Mouse (Mus musculus): ENCODE data around the gene Vps13d. TPM values are rescaled to one million over a fixed set of nuclear protein-coding genes. Genes with fewer than 3 reads are reported as not detected.

Gene Vps13d
- total RNA-seq, 2 experiments from 2014 or later = 59.2 to 70.4 TPM

DNA sequence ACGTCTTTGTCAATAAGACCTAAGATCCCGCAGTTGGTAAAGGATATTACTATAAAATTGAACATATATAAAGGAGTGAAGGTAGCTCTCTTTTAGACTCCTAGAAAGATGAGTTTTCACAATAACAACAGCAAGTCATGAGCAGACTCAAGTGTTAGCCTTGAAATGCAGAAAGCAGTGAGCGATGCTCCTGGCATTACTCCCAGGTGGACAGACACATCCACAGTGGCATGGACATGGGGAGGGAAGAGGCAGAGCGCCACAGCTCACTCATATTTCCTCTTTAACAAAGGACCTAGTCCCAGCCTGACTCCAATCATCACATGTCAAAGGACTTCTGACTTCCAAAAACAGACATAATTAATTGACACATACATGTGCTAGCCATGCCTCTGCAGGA is 30.7 kb downstream of the Vps13d start:
- DNase-seq (ENCODE audit: low spot score in 2 of 2) = no peak
- intact Hi-C loops (cut with DNase I) = no loop called here

DNA sequence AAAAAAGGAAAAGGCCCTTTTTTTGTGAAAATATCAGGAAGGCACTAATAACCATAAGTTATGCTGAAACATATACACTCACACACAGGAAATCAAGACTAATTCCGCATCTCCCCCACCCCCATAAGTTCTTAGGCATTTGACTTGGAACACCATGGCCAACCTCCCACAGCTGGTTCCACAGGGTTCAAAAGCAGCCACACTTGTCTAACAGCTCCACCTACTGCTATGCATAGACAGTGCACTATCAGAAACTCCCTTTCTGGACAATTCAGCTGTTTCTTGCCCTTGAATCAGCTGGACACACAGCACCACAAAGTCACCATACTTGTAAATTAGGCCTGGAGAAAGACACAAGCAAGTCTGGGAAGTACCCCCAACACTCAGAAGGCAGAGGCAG is 33.6 kb downstream of the Vps13d start:
- DNase-seq (ENCODE audit: low spot score in 2 of 2) = no peak
- intact Hi-C loops (cut with DNase I) = no loop called here

DNA sequence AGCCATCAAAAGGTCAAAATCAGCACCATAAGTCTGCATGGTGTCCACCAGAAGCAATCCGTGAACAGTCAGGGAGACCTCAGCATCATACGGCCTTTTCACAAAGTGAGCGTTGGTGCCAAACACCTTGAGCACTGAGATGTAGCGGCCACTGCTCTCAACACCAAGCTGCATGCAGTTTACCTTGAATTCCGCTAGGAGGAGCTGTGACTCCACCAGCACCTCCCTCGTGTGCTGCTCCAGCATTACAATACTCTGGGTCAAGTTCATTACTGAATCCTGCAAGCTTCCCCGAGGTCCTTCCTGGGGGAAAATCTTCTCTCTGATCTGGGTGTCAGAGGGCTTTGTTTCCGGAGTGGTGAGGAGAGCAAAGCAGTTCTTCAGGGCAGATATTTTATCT is 38.8 kb downstream of the Vps13d start:
- intact Hi-C loops (cut with DNase I) = loop anchor here (5.0 to 10.0 kb wide), 2 partner anchors 71 to 131 kb away; no protein-coding TSS in a partner anchor

DNA sequence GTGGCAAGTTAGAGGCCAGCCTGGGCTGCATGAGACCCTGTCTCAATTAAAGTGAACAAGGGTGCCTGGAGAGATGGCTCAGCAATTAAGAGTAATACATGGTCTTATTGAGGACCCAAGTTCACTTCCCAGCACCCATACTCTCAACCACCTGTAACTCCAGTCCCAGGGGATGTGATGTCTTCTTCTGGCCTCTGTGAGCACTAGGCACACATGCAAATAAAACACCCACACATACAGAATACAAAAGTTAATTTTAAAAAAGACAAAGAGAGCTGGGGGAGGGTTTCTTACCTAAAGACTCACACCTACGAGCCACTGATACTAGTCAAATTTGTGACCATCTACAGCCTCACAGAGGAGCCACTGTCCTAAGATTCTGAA is 43.7 kb downstream of the Vps13d start:
- intact Hi-C loops (cut with DNase I) = loop anchor here (5.0 to 10.0 kb wide), 2 partner anchors 66 to 259 kb away; partner anchors contain the start of gene Dhrs3

More for the DNA sequence above, 38.8 kb downstream of the Vps13d start:
- DNase-seq (ENCODE audit: low spot score in 2 of 2) = peak in 1 of 2 experiments; percentile 31

DNA sequence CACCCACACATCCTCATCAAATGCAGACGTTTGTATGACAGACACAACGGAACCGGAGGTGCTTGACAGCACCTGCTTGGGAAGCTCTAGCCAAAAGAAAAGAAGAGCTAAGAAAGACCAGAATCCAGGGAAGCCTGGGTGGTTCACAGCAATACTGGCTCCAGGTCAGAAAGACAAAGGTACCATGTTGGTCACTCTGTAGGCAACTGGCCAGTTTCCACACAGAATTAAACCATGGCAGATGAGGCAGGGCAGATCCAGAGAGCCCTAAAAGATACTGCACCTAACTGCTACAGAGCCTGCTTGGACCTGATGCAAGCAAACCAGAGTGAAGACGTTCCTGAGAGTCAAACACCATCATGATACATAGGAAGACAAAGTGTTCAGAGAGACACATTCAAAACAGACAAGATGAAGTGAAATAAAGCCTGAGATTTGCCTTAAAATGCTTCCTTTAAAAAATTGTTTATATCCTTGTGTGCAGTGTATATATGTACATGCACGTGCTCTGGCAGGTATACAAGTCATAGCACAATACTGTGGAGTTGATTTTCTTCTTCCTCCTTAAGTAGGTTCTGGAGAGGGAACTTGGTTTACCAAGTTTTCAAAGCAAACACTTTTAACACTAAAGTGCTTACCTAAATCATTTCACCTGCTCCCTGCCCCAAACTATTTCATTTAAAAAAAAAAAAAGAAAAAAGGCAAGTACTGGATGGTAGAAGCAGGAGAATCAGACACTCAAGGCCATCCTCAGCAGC is 44.3 kb downstream of the Vps13d start:
- intact Hi-C loops (cut with DNase I) = loop anchor here (5.0 to 10.0 kb wide), 2 partner anchors 66 to 258 kb away; partner anchors contain the start of gene Dhrs3
- DNase-seq (ENCODE audit: low spot score in 2 of 2) = no peak

More for the DNA sequence above, 43.7 kb downstream of the Vps13d start:
- no peak for DNase-seq (ENCODE audit: low spot score in 2 of 2)

DNA sequence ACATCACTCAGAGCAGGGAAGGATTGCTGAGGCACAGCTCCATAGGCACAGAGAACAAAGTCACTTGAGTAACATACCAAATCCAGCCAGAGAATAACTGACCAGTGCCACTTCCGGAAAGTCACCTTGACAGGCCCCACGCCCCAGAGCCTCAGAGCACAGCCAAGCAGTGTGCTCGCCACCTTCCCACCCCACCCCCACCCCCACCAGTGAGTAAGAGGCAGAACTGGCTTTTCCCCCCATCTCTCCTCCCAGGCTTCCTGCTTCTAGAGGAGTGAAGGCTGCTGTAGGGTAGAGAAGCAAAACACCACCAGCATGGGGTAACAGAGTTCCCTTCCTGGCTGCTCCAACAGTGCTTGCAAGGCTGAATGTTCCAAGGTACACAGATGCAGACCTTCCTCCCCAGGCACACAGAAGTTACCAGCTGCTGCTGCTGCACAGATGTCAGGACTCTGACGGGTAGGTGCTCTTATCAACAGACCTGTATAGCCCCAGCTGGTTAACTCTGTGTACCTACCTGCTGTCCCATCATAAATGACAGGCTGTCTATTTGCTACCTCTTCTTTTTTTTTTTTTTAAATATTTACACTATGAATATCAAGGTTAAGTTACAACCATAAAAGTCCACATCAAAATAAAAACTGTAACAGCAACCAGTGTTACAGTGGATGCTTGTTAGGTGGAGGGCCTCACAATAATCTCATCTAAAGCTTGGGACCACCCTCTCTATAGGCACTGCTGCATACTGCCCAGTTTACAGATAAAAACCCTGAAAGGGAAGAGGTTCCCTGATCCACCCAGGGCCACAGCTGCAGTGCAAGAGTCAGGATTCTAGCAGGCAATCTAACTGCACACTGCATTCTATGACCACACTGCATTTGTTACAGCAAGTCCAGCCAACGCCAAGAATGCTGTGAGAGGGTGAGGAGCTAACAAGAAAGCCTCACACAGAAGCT is 47.5 kb downstream of the Vps13d start:
- DNase-seq (ENCODE audit: low spot score in 2 of 2) = no peak
- intact Hi-C loops (cut with DNase I) = no loop called here

DNA sequence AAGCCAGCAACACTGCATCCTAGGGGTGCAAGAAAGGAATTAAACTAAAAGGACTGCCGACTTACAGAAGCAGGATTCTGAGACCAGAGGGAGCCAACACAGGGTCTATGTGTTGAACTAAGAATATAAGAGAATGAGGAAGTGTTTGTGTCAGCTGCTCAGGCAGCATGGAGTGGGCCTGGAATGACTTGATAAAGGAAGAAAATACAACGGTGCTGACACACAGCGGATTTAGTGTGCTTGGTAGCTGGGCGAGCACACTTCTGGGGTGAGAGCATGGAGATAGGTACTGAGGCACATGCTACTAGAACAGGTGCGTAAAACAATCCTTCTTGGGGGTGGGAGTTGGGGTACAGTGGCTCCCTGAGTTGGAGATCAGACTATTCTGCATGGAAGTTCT is 51.3 kb downstream of the Vps13d start:
- intact Hi-C loops (cut with DNase I) = no loop called here
- no peak for DNase-seq (ENCODE audit: low spot score in 2 of 2)

DNA sequence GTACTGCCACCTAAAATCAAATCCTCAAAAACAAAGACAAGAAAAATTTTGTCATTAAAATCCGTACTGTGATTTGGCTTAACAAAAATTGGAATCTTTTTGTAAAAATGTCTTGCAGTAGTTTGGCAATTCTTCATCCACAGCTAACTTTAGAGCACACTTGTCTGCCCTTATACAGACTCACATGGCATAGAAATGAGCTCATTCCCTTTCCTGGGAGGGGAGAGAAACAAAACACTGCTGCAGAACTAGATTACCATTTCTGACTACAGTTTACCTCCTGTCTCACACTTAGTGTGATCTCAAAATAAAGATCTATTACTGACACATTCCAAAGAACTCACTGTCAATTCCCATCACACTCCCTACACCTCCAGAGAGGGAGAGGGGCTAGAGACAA is 58.1 kb downstream of the Vps13d start:
- intact Hi-C loops (cut with DNase I) = no loop called here
- no peak for DNase-seq (ENCODE audit: low spot score in 2 of 2)

DNA sequence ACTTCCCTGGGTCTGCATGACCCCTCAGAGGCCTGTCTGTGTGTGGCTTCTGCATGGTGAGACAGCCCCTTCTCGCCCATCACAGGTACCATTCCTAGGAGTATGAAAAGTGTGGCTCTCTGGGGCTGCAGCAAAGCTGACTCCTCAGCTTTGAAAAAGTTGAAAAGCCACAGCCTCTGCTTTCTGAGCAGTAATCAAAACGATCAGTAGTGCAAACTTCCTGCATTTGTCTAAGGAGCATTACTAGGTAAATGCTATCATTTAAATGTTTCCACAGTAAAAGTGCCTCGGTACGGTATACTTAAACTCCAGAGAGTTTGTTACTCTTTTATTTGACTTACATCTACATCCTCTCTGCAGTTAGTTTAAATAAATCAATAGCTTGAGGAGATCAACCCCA is 59.3 kb downstream of the Vps13d start:
- DNase-seq (ENCODE audit: low spot score in 2 of 2) = no peak
- intact Hi-C loops (cut with DNase I) = no loop called here

DNA sequence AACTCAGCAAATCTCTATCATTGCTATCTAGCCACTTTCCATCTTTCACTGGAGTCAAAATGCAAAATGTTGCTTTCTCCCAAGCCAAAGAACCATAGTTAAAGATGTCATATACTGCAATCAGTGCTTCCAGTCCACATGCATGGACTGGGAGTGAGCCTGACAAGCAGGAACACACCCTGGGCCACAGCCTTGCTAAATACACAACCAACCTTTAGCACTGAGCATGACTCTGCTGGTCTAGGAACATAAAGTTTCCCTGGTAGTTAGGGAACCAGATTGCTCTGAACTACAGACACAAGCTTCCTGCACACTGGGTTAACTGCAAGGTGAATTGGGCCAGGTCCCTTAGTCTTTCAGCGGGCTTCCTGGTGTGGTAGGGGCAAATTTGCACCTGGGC is 64.0 kb downstream of the Vps13d start:
- DNase-seq (ENCODE audit: low spot score in 2 of 2) = no peak
- intact Hi-C loops (cut with DNase I) = no loop called here

DNA sequence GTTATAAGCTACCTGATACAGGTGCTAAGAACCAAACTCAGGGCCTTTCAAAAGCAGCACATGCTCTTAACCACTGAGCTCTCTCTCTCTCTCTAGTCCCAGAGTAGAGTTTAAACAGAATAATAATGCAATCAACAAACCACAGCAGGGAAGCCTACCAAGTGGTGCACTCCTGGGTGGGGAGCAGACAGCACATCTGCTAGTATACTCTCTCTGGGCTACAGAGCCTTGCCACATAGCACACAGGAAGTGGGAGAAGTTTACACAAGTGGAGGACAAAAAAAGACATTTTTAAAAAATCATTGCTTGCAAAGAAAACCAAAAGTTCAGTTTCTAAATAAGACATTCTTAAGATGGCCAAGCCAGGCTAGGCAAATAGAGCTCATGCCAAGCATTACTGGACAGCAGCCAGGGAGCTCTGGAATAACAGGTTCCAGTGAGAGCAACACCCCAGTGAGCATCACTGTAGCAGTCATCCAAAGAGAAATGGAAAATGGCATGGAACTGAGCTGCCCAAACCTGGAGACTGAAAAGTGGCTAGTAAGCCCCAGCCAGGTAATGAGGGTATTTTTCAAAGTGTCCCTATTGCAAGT is 64.8 kb downstream of the Vps13d start:
- intact Hi-C loops (cut with DNase I) = no loop called here

DNA sequence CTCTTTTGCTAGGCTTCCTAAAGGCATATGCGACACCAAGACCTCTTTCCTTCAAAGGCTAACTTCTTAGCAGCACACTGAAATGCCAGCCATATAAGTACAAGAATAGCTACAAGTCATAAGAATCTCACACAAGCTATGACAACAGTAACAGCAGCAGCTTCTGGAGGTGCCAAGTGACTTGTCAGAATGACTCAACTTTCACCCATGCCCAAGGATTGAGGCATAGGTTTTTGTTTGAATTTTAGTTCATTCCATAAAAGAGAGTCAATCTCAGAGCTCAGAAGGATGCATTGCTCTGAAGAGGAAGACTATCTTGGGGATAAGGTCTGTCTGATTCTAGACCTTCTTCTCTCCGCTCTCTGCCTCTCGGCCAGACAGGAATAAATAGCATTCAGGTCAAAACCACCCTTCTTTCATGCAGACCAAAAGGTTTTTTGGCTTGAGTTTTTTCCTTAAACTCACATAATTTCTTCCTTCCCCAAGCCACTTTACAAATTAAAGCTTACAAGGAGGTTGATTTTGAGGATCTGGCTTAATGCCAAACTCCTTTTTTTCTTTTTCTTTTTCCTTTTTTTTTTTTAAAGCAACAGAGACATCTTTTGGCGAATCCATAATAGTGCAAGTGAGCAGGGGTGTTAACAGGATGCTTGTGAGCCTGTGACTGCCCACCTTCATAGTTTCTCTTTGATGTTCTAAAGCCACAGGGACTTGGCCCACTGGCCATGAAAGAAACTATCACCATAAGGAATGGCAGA is 69.2 kb downstream of the Vps13d start:
- intact Hi-C loops (cut with DNase I) = no loop called here
- DNase-seq (ENCODE audit: low spot score in 2 of 2) = peak in 1 of 2 experiments; percentile 18

More for the DNA sequence above, 64.8 kb downstream of the Vps13d start:
- DNase-seq (ENCODE audit: low spot score in 2 of 2) = peak; percentile 59 to 63

DNA sequence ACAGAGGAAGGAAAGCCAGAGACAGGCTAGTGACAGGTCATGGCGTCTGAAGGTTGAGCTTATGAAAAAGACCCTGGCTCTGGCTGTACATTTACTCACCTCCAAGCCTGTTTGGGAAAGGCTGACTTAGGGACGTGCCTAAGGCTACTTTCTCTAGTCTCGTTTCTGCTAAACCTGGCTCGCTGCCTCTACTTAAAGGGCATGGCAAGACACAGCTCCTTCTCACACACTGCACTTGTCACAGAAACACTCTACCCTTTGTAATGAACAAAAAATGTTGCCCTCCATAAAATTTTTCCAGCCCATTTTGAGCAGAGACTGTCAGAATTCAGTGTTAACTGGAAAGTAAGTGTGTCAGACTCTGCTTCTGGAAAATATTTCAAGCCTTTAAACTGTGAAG is 70.4 kb downstream of the Vps13d start:
- DNase-seq (ENCODE audit: low spot score in 2 of 2) = no peak

DNA sequence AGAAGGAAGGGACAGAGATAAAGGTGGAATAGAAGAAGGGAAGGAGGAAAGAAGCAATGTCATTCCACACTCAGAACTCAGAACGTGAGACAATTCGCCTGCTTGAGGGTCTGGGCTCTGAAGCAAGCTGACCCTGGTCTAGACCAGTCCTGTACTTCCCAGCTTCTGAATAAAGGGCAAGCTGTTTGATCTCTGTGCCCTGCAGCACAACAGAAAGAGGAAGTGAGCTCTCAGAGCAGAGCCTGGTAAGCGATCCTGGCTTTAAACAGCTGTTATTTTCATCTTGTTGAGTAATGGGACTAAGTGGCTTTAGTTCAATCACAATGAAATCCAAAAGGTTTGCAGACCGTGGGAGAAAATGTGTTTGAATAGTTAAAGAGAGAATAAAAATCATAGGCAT is 83.2 kb downstream of the Vps13d start:
- intact Hi-C loops (cut with DNase I) = no loop called here

More for the DNA sequence above, 70.4 kb downstream of the Vps13d start:
- intact Hi-C loops (cut with DNase I) = no loop called here

DNA sequence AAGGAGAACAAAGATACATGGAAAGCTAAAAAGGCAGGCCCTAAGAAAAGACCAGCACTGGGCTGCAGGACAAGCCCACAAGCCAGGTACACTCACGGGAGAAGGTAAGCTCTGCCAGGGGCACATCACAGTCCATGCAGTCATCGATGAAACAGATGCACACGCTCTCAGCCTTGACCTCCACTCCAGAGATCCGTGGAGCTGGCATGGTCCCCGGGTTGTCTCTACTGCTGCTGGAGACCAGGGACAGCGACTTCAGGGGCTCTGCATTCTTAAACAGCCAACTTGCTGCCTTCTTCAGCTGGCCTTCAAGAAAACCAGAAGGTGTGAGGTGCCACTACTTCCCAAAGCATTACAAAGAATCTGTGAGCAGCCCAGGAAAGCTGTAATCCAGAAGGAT is 84.1 kb downstream of the Vps13d start:
- intact Hi-C loops (cut with DNase I) = no loop called here
- no peak for DNase-seq (ENCODE audit: low spot score in 2 of 2)

More for the DNA sequence above, 83.2 kb downstream of the Vps13d start:
- DNase-seq (ENCODE audit: low spot score in 2 of 2) = no peak

DNA sequence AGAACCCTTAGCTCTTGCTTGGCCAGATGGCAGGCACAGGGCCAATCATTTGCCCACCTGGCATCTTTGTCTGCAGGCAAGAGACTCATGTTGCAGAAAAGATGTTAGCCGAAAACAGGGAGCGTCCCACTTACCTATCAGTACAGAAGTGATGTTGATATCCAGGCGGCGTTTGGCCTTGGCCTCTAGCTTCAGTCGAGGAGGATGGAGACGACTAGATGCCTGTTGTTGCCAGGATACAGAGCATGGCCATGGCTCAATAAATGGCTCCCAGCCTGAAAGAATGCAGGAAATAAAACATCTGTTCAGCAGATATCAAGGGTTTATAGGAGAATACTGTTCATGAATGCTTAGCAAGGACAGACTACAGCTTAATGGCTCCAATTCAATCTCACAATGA is 88.0 kb downstream of the Vps13d start:
- no peak for DNase-seq (ENCODE audit: low spot score in 2 of 2)
- intact Hi-C loops (cut with DNase I) = no loop called here

DNA sequence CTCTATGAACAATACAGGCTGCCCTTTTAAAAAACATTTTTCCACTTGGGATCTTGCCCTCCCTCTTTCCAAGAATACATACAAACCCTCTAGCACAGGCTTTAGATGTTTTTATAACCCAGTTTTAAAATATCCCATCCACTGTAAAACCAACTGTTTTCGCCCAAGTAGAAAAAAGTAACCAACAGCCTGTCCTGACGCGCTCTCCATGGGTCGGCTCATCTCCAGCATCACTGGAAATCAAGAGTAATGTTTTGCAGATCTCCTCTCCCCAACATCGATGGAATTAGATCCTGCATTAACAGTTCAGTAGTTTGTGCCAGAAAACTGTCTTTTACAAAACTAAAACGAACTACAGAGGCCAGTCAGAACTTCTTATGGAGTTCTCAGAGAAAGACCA is 89.5 kb downstream of the Vps13d start:
- intact Hi-C loops (cut with DNase I) = no loop called here
- DNase-seq (ENCODE audit: low spot score in 2 of 2) = no peak

DNA sequence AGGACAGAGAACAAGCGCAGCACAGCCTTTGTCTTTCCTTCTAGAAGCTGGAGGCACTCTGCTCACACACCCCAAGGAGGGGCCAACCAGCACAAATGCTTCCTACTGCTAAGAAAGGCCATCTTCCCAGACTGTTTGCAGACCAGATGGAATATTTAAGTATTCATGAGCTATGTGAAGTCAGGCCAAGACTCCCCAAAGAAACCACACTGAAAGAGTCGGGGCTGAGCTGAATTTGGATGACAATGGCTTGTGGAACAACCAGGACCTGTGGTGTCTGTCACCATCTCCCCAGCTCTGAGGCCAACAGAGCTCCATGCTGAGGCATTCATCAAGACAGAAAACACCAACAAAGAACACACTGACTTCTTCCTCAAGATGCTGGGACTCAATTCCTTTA is 89.9 kb downstream of the Vps13d start:
- peak; percentile 34 to 48 for DNase-seq (ENCODE audit: low spot score in 2 of 2)
- intact Hi-C loops (cut with DNase I) = no loop called here

DNA sequence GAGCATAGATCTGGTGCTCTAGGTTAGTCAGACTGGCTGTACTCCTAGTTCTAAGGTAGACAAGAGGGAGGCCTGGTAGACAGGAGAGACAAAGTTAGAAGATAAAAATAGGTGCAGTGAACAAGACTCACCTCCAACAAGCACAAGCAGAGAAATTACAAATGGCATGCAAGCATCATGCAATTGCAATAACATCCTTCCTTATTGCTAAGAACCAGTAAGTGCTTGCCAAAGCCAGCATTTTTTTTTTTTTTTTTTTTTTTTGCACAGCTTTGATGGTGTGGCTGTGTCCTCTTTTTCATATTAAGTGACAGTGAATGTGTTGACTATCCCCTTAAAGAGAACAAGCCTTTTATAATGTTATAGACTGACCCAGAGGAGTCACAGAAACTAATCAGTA is 91.2 kb downstream of the Vps13d start:
- DNase-seq (ENCODE audit: low spot score in 2 of 2) = no peak
- intact Hi-C loops (cut with DNase I) = no loop called here

All from left cerebral cortex, postnatal 36 days (tissue).